Mouse (Mus musculus) adrenal gland, adult (tissue): ENCODE data around the gene Map4k1.
"Not testable (repeated sequence)": the region's sequence is repeated elsewhere in the genome, so short reads cannot be mapped to it uniquely, and the experiment has no call there.

Experiments
- DNase-seq, 2 experiments: peaks; one replicate each; pipeline ENCODE4 v3.0.0; 2022 to 2023; ENCODE audit warnings: low spot score in 1 of 2; ENCODE audit not compliant: inconsistent age in 2 of 2

Gene Map4k1

DNA sequence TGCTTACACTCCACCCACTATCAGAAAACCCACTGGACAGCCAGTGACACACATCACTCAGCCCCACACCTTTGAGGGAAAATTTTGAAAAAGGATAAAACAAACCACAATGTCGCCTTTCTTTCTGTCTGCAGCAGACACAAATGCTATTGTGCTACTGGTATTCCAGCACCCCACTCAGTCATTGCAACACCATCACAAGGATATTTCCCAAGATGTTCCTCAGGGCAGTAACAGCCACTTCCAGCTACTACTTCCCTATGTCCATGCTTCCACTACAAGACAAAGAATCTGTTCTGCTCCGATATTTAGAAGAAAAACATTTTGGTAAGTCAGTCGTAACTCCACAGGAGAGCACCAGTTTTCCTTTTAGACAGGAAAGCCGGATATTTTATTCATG lies 27.1 kb upstream of the Map4k1 start:
- DNase-seq = peak in 1 of 2 experiments; percentile 37

DNA sequence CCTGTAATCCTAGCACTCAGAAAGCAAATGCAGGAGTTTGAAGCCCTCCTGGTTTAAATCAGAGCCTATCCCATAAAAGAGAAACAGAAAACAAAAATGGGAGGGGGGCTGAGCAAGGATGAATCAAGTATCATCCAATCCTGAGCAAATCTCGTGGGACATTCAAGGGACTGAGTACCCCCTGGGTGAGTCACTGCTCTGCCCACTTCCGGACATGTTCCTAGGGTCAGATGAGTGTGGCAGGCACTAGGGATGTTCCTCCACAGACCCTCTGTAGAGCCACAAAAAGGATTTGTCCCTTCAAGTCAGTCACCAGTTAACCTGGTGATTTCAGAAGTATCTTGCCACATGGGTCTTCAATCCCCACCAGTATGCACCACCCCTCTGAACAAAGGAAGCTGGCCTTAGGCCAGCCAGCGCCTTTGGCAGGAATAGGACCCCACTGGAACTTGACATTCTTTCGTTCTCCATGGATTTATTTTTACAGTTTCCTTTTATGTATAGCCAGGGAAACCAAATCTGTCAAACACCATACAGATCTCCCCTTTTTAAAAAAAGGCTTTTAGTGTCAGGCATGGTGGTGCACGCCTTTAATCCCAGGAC lies 26.5 kb upstream of the Map4k1 start:
- no peak for DNase-seq

DNA sequence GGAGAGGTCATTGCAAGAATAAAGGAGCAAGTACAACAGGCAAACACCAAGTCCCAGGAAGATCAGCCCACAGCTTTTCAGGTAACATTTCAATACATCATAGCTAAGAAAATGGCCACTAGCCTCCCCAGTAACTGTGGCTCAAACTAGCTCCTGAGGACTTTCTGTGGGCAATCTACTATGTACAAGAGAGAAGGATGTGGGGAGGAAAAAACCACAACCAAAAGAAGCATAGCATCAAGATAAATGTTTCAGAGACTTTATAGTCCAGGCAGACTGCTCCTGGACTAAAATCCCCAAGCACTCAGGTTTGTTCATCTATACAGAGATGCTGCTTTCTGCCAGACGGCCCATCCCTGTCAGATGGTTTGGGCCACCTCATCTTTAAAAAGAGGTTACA lies 25.6 kb upstream of the Map4k1 start:
- DNase-seq = no peak

DNA sequence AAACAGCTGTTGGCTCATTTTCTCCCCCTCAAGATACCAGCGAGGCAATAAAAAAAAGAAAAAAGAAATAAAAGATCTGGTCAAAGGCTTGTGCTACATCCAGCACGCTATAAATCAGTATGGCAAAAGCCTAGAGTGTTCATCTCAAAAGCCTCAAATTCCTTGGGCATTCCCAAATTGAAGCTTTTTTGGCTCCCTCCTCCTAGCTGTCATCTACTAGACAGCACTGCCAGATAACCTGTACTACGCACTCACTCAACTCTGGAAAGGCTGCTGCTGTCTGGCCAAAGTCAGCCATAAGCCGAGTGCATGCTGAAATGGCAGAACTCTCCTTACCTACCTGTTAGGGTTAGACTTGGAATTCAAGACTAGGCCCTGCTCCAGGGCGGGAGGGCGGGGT lies 24.6 kb upstream of the Map4k1 start:
- DNase-seq = no peak

DNA sequence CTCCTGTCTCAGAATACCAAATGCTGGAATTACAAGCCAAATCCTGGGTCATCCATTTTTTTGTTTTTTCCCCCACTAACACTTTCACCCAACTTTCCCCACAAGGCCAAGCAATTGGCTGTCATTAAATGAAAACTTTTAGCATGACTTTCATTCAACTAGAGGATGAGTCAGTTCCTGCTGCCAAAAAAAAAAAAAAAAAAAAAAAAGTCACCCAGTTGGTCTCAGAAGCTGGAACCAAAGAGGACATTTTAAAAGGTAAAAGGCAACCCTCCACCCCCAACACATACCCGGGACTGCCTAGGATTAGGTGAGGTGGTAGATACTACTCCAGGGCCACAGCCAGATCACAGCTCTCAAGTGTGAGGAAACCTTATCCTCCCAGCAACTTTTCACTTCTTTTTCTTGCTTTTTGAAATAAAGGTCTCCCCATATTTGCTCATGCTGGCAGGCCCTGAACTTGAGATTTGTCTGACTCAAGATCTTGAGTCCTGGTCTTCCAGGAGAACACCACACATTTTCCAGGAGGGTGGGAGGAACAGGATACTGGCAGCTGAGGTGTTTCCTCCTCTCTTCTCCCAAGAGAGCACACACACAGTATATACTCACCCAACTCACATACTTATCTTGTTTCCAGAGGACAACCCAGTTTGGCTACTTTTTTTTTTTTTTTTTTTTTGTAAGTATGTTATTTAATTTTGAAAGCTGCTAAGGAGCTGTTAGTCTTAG lies 23.7 kb upstream of the Map4k1 start:
- DNase-seq = peak in 1 of 2 experiments; percentile 71

DNA sequence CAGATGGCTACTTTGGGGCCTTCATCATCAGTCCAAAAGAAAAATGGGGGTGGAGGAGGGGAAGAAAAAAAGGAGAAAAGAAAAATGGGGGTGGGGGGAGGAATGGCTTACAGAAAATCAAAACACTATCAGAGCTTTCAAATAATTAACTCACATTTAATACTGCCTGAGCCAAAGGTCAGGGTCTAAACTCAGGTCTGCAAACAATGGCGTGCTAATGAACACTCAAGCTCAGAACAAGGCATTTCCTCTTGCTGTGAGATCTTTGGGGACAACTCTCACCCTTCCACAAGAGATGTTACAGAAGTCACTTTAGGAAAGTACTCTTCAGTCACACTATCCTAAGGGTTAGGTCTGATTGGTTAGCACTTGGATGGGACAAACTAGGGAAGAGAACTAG lies 23.1 kb upstream of the Map4k1 start:
- no peak for DNase-seq

DNA sequence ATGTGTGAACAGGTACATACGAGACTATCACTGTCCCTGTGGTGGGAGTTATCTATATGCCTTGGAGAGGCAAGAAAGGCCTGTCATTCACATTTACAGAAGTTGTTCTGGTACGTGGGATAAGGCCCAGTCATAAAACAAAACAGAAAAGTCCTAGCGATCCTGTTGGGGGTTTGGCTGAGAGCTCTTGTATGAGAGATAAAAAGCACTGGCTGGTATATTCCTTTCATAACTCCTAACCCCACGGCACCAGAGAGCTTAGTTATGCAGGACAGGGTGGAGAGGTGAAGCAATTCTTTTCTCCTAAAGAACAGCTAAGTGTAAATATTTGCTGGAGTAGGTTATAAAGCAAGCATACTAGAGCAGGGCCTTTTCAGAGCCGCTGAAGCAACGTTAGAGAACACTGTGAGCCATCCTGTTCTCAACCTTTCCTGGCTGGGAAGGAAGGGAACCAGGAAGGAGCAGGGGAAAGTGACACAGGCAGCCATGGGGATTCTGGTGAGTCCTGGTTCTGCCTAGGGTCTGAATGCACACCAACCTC lies 22.3 kb upstream of the Map4k1 start:
- DNase-seq = peak in 1 of 2 experiments; percentile 69

DNA sequence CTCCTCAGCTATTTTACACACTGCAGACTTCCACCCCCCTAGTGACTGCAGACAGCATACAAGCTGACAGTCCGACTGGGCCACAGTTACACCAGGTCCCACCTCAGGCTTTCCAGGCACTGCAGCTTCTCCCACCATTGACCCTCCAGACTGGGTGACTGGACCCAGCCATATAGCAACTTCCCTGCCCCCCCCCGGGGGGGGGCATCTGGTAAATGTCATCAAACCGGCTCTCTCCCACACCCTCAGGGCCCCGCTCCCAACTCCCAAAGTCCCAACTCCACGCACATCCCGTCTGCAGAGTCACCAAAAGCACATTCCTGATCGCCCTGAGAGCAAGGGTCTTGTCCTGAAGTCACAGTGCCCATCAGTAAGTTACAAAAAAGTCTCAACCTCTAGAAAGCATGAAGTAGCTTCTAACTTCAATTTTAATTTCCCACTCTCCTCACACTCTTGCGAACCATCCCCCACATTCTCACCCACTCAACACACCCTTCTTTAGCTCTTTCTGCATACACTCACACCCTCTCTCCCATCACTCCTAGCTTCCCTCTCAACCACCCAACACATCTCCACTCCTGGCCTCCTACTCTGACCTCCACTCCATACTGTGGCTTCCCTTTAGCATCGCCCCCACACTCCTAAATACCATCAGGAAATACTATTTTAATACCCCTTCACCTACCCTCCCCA lies 21.4 kb upstream of the Map4k1 start:
- peak in 1 of 2 experiments; percentile 68 for DNase-seq

DNA sequence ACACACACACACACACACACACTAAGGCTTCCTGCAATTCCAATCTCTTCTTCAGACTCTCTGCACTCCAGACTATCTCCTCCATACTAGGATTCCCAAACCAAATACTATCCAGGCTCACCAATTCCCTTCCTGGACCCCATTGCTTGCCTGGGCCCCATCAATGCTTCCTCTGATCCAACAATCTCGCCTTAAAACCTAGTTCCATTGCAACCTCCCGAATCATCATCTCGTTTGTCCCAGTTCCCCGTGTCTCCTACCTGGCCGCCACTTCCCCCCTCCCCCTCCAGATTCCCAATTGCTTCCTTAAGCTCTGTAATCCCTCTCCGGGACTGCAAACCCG lies 20.3 kb upstream of the Map4k1 start:
- DNase-seq = no peak

DNA sequence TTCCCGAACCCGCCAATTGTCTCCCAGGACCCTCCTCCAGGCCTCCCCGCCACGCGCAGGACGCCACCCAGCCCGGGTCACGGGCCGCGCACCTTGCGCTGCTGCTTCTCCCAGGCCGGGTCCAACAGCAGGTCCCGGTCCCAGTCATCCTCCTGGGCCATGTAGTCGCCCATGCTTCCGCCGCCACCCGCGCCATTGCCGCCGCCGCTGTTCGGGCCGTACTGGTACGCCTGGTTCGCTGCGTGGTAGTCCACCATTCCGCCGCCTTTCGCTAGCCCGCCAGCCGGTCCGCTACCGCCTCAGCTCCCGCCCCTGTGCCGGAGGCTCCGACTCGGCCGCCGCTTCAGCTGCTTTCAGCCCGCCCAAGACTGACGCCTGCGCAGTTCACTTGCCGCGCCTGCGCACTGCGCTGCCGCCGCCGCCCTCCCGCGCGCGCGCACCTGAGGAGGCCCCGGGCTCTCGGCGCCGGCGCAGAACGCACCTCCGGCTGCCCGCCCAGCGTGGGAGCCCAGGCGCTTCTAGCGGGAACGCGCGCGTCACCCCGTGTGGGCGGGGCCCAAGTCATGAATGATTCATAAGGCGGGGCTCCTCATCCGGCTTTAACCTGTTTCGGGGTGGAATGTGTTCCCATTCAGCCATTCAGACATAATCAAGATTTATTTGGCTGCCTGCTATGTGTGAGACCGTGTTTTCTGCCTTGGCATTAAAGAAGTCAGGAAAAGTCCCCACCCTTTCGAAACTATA lies 19.8 kb upstream of the Map4k1 start, which contains the start of gene Actn4:
TSS of gene Actn4 (minus strand) at position 414 of the 744 bp plus-strand sequence.
- peak; percentile 99 for DNase-seq

DNA sequence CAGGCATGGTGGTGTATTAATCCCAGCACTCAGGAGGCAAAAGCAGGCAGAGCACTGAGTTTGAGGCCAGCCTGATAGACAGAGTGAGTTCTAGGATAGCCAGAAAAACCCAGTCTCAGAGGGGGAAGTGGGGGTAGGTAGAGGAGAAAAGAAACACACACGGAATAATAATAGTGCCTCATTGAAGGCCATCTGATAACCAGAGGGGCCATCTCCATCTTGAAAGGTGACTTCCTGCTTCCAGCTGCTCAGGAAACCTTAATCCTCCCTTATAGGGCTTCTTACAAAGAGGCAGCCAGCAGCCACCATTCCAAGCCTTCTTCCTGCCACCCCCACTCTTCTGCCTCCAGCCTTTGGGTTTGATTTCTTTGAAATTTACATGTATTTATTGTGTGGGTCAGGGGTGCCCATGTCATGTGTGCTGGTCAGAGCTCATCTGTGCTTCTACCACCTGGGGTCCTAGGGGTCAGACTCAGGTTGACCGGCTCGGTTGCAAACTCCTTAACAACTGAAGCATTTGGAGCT lies 18.4 kb upstream of the Map4k1 start:
- DNase-seq = peak in 1 of 2 experiments; percentile 36

DNA sequence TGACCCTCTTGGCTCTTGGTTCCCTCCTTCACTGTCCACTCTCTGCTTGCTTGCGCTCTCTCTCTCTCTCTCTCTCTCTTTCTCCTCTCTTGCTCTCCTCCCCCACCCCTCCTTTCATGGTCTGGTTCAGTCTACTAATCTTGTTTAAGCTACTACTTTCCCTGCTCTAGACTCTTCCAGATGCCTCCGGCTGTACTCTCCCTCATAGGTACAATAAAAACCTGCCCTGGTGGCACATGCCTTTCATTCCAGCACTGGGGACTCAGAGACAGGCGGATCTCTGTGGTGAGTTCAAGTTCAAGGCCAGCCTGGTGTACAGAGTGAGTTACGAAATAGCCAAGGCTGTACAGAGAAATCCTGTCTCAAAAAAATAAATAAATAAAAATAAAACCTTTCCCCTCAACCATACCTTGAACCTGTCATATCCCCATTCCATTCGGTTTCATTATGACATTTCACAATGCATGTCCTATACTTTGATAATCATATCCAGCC lies 16.5 kb upstream of the Map4k1 start:
- DNase-seq = peak in 1 of 2 experiments; percentile 67

DNA sequence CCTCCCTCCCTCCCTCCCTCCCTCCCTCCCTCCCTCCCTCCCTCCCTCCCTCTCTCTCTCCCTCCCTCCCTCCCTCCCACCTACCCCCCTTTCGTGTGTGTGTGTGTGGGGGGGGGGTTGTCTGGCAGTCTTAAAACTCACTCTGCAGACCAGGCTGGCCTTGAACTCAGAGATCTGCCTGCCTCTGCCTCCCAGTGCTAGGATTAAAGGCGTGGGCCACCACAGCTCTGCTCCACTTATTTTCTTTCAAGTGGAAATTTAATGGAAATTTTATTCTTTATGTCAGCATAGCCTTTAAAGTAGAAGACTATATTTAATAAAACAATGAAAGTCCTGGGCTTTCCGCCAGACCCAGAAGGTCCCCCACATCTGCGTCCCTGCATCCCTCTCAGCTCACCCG lies 15.7 kb upstream of the Map4k1 start:
- DNase-seq = no peak

DNA sequence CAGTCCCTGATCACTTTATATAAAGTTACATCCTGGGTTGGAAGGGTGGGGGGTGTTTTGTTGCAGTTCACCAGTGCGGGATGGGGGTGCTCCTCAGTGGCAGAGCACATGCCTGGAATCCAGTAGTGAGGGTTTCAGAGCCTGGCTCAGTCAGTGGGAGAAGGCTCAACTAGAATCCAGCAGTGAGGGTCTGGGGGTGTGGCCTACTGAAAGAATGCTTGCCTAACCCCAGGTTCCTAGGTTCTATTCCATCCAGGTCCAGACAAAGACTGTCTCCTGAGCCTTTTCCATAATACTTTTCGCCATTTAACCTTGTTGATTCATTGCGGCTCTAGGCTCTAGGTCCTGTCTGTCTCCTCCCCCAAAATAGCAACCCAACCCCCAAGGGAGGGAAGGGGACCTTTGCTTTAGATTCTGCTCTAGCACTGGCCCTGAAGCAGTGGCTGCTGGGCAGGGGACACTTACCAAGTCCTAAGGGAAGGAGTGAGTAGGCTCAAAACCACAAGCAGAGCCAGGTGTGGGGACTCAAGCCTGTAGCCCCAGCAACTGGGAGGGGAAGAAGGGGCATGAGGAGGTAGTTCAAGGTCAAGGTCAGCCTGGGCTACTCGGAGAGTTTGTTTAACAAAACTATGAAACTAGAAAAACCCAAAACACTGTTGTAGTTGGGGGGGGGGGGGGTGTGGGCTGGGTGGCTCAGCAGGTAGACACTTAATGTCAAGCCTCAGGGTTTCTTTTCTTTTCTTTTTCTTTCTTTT lies 14.9 kb upstream of the Map4k1 start:
- peak in 1 of 2 experiments; percentile 60 for DNase-seq

DNA sequence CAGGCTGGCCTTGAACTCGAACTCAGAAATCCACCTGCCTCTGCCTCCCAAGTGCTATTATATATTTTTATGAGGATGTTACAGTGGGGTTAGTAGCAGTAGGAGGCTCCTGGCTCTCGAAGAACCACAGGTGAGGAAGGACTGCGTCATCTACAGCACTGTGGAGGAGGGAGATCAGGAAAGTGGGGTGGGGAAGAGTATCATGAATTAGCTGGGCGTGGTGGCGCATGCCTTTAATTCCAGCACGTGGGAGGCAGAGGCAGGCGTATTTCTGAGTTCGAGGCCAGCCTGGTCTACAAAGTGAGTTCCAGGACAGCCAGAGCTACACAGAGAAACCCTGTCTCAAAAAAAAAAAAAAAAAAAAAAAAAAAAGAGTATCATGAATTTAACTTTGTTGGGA lies 13.7 kb upstream of the Map4k1 start:
- not testable (repeated sequence) for DNase-seq

DNA sequence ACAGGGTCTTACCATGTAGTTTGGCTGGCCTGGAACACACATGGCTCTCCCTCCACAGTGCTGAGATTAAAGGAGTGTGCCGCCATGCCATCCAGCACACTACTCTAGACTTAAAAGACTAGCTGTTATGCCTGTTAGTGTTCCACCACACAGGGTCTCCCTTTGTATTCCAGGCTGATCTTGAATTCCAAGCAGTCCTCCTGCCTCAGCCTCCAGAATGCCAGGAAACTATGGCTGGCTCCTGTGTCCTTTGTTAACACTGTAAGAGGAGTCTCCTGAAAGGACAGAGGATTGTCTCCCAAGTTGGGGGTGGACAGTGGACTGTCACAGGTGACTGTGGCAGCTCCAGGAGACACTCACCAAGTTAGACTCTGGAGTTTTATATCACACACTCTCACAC lies 12.6 kb upstream of the Map4k1 start:
- no peak for DNase-seq

DNA sequence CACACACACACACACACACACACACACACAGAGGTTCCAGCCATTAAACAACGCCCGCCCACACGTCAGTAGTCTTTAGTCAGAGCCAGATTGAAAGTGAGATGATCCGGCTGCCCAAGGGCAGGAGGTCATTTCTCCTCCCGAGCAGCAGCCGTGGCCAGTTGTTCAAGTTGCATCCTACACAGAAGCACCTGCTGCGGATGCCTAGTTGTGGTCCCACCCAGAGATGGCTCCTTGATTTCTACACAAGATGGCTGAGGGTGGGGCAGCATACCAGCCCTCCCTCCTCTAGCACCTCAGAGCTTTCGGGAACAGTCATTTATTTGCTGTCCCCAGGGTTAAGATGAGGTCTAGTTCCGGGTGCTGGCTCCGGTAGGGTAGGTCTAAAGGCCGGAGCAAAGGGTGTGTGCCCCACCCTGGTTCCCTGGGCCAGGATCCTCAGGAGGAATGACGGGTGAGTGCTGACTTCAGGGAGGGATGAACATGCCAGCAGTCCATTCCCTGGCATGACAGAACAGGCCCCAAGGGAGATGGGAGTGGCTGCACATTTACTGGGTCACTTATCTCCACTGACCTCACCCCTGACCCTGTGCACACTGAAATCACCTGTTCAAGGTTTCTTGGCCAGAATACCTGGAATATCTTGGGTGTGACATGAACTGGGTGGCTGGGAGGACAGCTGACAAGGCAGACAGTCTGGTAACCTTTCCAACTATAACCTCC lies 12.0 kb upstream of the Map4k1 start:
- DNase-seq = peak; percentile 21 to 60

DNA sequence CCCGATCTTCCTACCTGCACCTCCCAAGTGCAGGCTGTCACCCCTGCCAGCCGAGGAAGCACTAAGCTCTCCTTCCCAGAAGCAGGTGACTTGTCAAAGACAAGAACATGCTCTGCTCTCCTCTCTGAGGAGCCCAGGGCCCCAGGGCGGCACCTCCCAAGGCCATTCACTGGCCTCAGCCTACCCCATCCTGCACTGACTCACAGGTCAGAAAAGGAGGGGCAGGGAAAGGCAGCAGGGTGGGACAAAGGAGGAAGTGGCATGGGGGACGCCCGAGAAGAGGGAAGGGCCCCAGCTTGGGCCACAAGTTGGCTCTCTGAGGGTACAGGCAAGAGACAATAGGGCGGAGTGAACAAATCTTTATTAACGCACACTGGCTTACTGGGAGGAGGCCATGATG lies 10.8 kb upstream of the Map4k1 start:
- DNase-seq = peak; percentile 66 to 71

DNA sequence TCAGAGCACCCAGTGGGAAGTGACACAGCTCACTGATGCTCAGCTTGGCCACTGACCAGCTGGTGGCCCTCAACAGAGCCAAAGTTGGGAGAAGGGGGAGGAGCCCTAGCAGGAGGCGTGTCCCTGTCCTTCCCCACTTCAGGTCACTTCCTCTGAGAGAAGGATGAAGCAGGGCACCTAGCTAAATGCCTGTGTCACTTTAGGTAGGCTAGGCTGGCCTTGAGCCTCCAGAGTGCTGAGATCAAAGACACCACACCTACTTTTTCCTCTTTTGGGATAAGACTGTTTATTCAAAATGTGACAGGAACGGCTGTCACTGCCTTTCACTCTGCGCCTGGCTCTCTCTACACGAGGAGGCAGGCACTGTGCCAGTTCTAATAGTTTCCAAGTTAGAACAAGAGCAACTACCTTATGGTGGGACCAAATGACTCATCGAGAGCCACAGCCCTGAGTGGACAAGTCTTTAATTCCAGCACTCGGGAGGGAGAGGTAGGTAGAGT lies 10.0 kb upstream of the Map4k1 start:
- DNase-seq = peak; percentile 74 to 87
